Mouse (Mus musculus) bone marrow, adult 2 months (tissue): Measurements from ENCODE around the gene Cdr2l.

Source experiments
- CTCF ChIP-seq: fragments of 200-500 bp; IDR thresholded peaks from 2 replicates; pipeline ENCODE4 v1.5.1; 2011; ENCODE audit warnings: low read length, control low read depth; ENCODE audit not compliant: control insufficient read depth, insufficient read depth
- POLR2A ChIP-seq: fragments of 200-500 bp; IDR thresholded peaks from 2 replicates; pipeline ENCODE4 v1.6.1; 2011; ENCODE audit warnings: low read depth, mild to moderate bottlenecking, control low read depth, low read length, borderline replicate concordance; ENCODE audit not compliant: control insufficient read depth

GRCm38 (mm10) chr11:115391358-115391757 lies 9.6 kb downstream of the Cdr2l start:
- TF ChIP-seq CTCF (no peak), POLR2A (no peak)
